Mouse (Mus musculus) limb, embryonic 14.5 days (tissue): ENCODE data around the gene Ntsr1. TPM values are rescaled to one million over a fixed set of nuclear protein-coding genes. Genes with fewer than 3 reads are reported as not detected.

Experiments used
- ATAC-seq: fragments of 200-750 bp; cut with Nextera tagmentation; 2 replicates; pipeline ENCODE4 v1.8.0; 2017; ENCODE audit warnings: low read depth, moderate number of reproducible peaks, moderate TSS enrichment; ENCODE audit not compliant: low FRiP score
- DNase-seq: peaks from one replicate; pipeline ENCODE4 v3.0.0-alpha.2; 2015; ENCODE audit warnings: low spot score
- H3K27ac ChIP-seq: fragments of 300-500 bp; sonication (generic); replicated peaks from 2 replicates; pipeline ENCODE4 v1.5.1; 2014; ENCODE audit warnings: low read depth, mild to moderate bottlenecking, low read length, moderate library complexity, mixed read lengths
- H3K27me3 ChIP-seq: fragments of 300-500 bp; sonication (generic); 2 replicates; pipeline ENCODE4 v1.6.1; 2014; ENCODE audit warnings: low read length, mixed read lengths; ENCODE audit not compliant: control insufficient read depth, insufficient read depth
- H3K36me3 ChIP-seq: fragments of 300-500 bp; sonication (generic); 2 replicates; pipeline ENCODE4 v1.6.1; 2014; ENCODE audit warnings: mild to moderate bottlenecking, low read length, moderate library complexity, mixed read lengths; ENCODE audit not compliant: control insufficient read depth, insufficient read depth
- H3K4me1 ChIP-seq: fragments of 300-500 bp; sonication (generic); 2 replicates; pipeline ENCODE4 v1.6.1; 2014; ENCODE audit warnings: antibody characterized with exemption, low read length, mixed read lengths; ENCODE audit not compliant: control insufficient read depth, insufficient read depth
- H3K4me2 ChIP-seq: fragments of 300-500 bp; sonication (generic); replicated peaks from 2 replicates; pipeline ENCODE4 v1.6.1; 2014; ENCODE audit warnings: low read depth, mild to moderate bottlenecking, low read length, moderate library complexity; ENCODE audit not compliant: severe bottlenecking
- H3K4me3 ChIP-seq: fragments of 300-500 bp; sonication (generic); replicated peaks from 2 replicates; pipeline ENCODE4 v1.5.1; 2014; ENCODE audit warnings: low read length
- H3K9ac ChIP-seq: fragments of 300-500 bp; sonication (generic); 2 replicates; pipeline ENCODE4 v1.6.1; 2014; ENCODE audit warnings: mild to moderate bottlenecking, low read depth, low read length, moderate library complexity; ENCODE audit not compliant: severe bottlenecking
- H3K9me3 ChIP-seq: fragments of 300-500 bp; sonication (generic); 2 replicates; pipeline ENCODE4 v1.6.1; 2016; ENCODE audit warnings: low read length; ENCODE audit not compliant: control insufficient read depth
- POLR2A ChIP-seq: fragments of 200-500 bp; IDR thresholded peaks from 2 replicates; pipeline ENCODE4 v1.8.0; 2012; ENCODE audit warnings: inconsistent platforms, mild to moderate bottlenecking, moderate library complexity, borderline replicate concordance; ENCODE audit not compliant: insufficient read depth, insufficient read length; ENCODE audit errors: extremely low read depth
- WGBS: fragments of 180-500 bp; shearing (Covaris S2); extraction: QIAGEN DNeasy Blood & Tissue Kit; methylation state at CpG from one replicate; pipeline ENCODE4 v1.1.7; 2014; 5-methylcytosine and 5-hydroxymethylcytosine counted together
- polyA plus RNA-seq, 2 experiments: library from polyadenylated mRNA; depleted of rRNA in 1 of 2; stranded (reverse) in 1 of 2; unstranded in 1 of 2; fragments of >200 nt; fragmentation: Nextera tagmentation in 1 of 2; extraction: Ambion mirVana in 1 of 2; gene quantifications; 2 replicates each; pipeline versions ENCODE4 v1.2.1 to v1.2.3; 2012 to 2014

Ntsr1 gene
- polyA plus RNA-seq, 2 experiments = 0.40 to 0.52 TPM

GRCm38 (mm10) chr2:180459437-180459836 lies 40.3 kb upstream of the Ntsr1 start:
- H3K4me2 ChIP-seq = no peak overlapping the region
- peaks cover 27% of the 10 kb centered on the region for H3K27me3 ChIP-seq
- H3K9ac ChIP-seq = no peak overlapping the region
- DNase-seq (no peak), ATAC-seq (no peak)
- H3K4me1 ChIP-seq = peaks cover 9% of the 10 kb centered on the region
- H3K27ac ChIP-seq = no peak overlapping the region
- no peak overlapping the region for H3K4me3 ChIP-seq
- TF ChIP-seq POLR2A = no peak
- no peaks in the 10 kb centered on the region for H3K9me3 ChIP-seq
- no peaks in the 10 kb centered on the region for H3K36me3 ChIP-seq
- WGBS = 77% methylated on average over 4 of the region's 4 CpGs

GRCm38 (mm10) chr2:180460801-180461200 lies 39.0 kb upstream of the Ntsr1 start:
- H3K9me3 ChIP-seq = no peaks in the 10 kb centered on the region
- TF ChIP-seq POLR2A = no peak
- H3K4me2 ChIP-seq = no peak overlapping the region
- no peak overlapping the region for H3K27ac ChIP-seq
- H3K4me3 ChIP-seq = no peak overlapping the region
- peaks cover 7% of the 10 kb centered on the region for H3K4me1 ChIP-seq
- H3K27me3 ChIP-seq = peaks cover 22% of the 10 kb centered on the region
- no peaks in the 10 kb centered on the region for H3K36me3 ChIP-seq
- no peak for ATAC-seq
- DNase-seq = no peak
- H3K9ac ChIP-seq = no peak overlapping the region
- WGBS = 55% methylated on average over 8 of the region's 8 CpGs

GRCm38 (mm10) chr2:180462593-180462992 lies 37.2 kb upstream of the Ntsr1 start:
- H3K27ac ChIP-seq = no peak overlapping the region
- H3K9ac ChIP-seq = no peak overlapping the region
- H3K36me3 ChIP-seq = no peaks in the 10 kb centered on the region
- no peak for ATAC-seq
- H3K4me2 ChIP-seq = no peak overlapping the region
- H3K4me1 ChIP-seq = no peaks in the 10 kb centered on the region
- peaks cover 4% of the 10 kb centered on the region; the same call in 1 of the 2 replicates for H3K27me3 ChIP-seq
- no peaks in the 10 kb centered on the region for H3K9me3 ChIP-seq
- no peak for TF ChIP-seq POLR2A
- 84% methylated on average over 8 of the region's 8 CpGs for WGBS
- no peak overlapping the region for H3K4me3 ChIP-seq
- DNase-seq = no peak

GRCm38 (mm10) chr2:180466505-180466904 lies 33.3 kb upstream of the Ntsr1 start:
- DNase-seq (no peak), ATAC-seq (no peak)
- Histone ChIP-seq H3K4me1 (no peaks in the 10 kb centered on the region), H3K4me2 (no peak overlapping the region), H3K4me3 (no peak overlapping the region), H3K27me3 (no peaks in the 10 kb centered on the region), H3K27ac (no peak overlapping the region), H3K36me3 (no peaks in the 10 kb centered on the region), H3K9ac (no peak overlapping the region), H3K9me3 (no peaks in the 10 kb centered on the region)
- TF ChIP-seq POLR2A = no peak
- WGBS = 71% methylated on average over 7 of the region's 7 CpGs

GRCm38 (mm10) chr2:180468871-180469270 lies 30.9 kb upstream of the Ntsr1 start:
- no peak for TF ChIP-seq POLR2A
- WGBS = 91% methylated on average over 8 of the region's 8 CpGs

GRCm38 (mm10) chr2:180469768-180470167 lies 30.0 kb upstream of the Ntsr1 start:
- Histone ChIP-seq H3K27me3 (no peaks in the 10 kb centered on the region), H3K27ac (no peak overlapping the region), H3K4me3 (no peak overlapping the region), H3K4me1 (no peaks in the 10 kb centered on the region; the same call in 1 of the 2 replicates), H3K9me3 (no peaks in the 10 kb centered on the region), H3K9ac (no peak overlapping the region), H3K36me3 (no peaks in the 10 kb centered on the region), H3K4me2 (no peak overlapping the region)
- no peak for ATAC-seq
- no peak for DNase-seq
- no peak for TF ChIP-seq POLR2A
- 63% methylated on average over 9 of the region's 9 CpGs for WGBS

More at GRCm38 (mm10) chr2:180468871-180469270, 30.9 kb upstream of the Ntsr1 start:
- no peaks in the 10 kb centered on the region for H3K9me3 ChIP-seq
- H3K9ac ChIP-seq = no peak overlapping the region
- H3K36me3 ChIP-seq = no peaks in the 10 kb centered on the region
- no peak overlapping the region for H3K4me2 ChIP-seq
- no peak overlapping the region for H3K27ac ChIP-seq
- H3K4me3 ChIP-seq = no peak overlapping the region
- H3K27me3 ChIP-seq = no peaks in the 10 kb centered on the region
- DNase-seq (no peak), ATAC-seq (no peak)
- H3K4me1 ChIP-seq = no peaks in the 10 kb centered on the region; the same call in 1 of the 2 replicates
